Mouse (Mus musculus) erythroblast, embryonic 14.5 days (primary cell): ENCODE results near the gene Tead1. TPM values are rescaled to one million over a fixed set of nuclear protein-coding genes. Genes with fewer than 3 reads are reported as not detected.

Source experiments
- H3K27me3 ChIP-seq: 2 replicates; pipeline ENCODE4 v1.6.1; 2012; ENCODE audit warnings: inconsistent platforms; ENCODE audit not compliant: control insufficient read depth
- H3K36me3 ChIP-seq: 2 replicates; pipeline ENCODE4 v1.6.1; 2012; ENCODE audit warnings: mild to moderate bottlenecking, inconsistent platforms; ENCODE audit not compliant: control insufficient read depth
- H3K4me1 ChIP-seq: 2 replicates; pipeline ENCODE4 v1.6.1; 2012; ENCODE audit warnings: inconsistent platforms; ENCODE audit not compliant: control insufficient read depth
- H3K4me3 ChIP-seq: replicated peaks from 2 replicates; pipeline ENCODE3; 2012; ENCODE audit warnings: moderate library complexity, mild to moderate bottlenecking, inconsistent platforms
- H3K9me3 ChIP-seq: 2 replicates; pipeline ENCODE4 v1.6.1; 2012; ENCODE audit warnings: low read length, inconsistent platforms, mixed read lengths; ENCODE audit not compliant: control insufficient read depth
- GATA1 ChIP-seq: IDR thresholded peaks from 2 replicates; pipeline ENCODE4 v1.6.1; 2012; ENCODE audit warnings: low read length, inconsistent platforms, mixed read lengths
- TAL1 ChIP-seq: IDR thresholded peaks from 3 replicates; pipeline ENCODE4 v1.6.1; 2012; ENCODE audit warnings: low read length, inconsistent platforms, mixed read lengths
- polyA plus RNA-seq: library from polyadenylated mRNA; stranded (reverse); fragments of >175 nt; gene quantifications from 2 replicates; pipeline ENCODE4 v1.2.3, GENCODE M21; 2012

Gene Tead1
- polyA plus RNA-seq, 1 experiment = not detected

- TF ChIP-seq GATA1 (no peak), TAL1 (no peak)
- no peak overlapping the region for H3K4me3 ChIP-seq
These were observed 40.5 kb downstream of the Tead1 start for GRCm38 (mm10) chr7:112719394-112720142.

GRCm38 (mm10) chr7:112720143-112720988, 41.2 kb downstream of the Tead1 start:
- Histone ChIP-seq H3K36me3 (no peaks in the 10 kb centered on the region), H3K4me3 (no peak overlapping the region), H3K4me1 (peaks cover 5% of the 10 kb centered on the region), H3K27me3 (peaks cover 9% of the 10 kb centered on the region), H3K9me3 (no peaks in the 10 kb centered on the region)
- no peak for TF ChIP-seq TAL1
- no peak for TF ChIP-seq GATA1

More at GRCm38 (mm10) chr7:112719394-112720142, 40.5 kb downstream of the Tead1 start:
- Histone ChIP-seq H3K9me3 (no peaks in the 10 kb centered on the region), H3K4me1 (peaks cover 5% of the 10 kb centered on the region), H3K27me3 (peaks cover 9% of the 10 kb centered on the region), H3K36me3 (no peaks in the 10 kb centered on the region)

GRCm38 (mm10) chr7:112720989-112721337, 41.8 kb downstream of the Tead1 start:
- Histone ChIP-seq H3K36me3 (no peaks in the 10 kb centered on the region), H3K9me3 (no peaks in the 10 kb centered on the region), H3K4me1 (peaks cover 5% of the 10 kb centered on the region), H3K27me3 (peaks cover 9% of the 10 kb centered on the region), H3K4me3 (no peak overlapping the region)
- TF ChIP-seq GATA1 = no peak
- TF ChIP-seq TAL1 = no peak

- Histone ChIP-seq H3K36me3 (no peaks in the 10 kb centered on the region), H3K4me3 (no peak overlapping the region), H3K27me3 (peaks cover 9% of the 10 kb centered on the region), H3K9me3 (no peaks in the 10 kb centered on the region), H3K4me1 (peaks cover 5% of the 10 kb centered on the region)
- TF ChIP-seq GATA1 (no peak), TAL1 (no peak)
These were observed 42.7 kb downstream of the Tead1 start for GRCm38 (mm10) chr7:112721859-112722258.

- H3K9me3 ChIP-seq = no peaks in the 10 kb centered on the region
- no peaks in the 10 kb centered on the region for H3K36me3 ChIP-seq
- H3K4me1 ChIP-seq = no peaks in the 10 kb centered on the region
- H3K27me3 ChIP-seq = no peaks in the 10 kb centered on the region
- no peak overlapping the region for H3K4me3 ChIP-seq
- TF ChIP-seq TAL1 = no peak
- TF ChIP-seq GATA1 = no peak
These were observed 49.3 kb downstream of the Tead1 start for GRCm38 (mm10) chr7:112728399-112728798.

GRCm38 (mm10) chr7:112730209-112730608, 51.1 kb downstream of the Tead1 start:
- H3K4me1 ChIP-seq = no peaks in the 10 kb centered on the region
- no peak for TF ChIP-seq TAL1
- TF ChIP-seq GATA1 = no peak
- H3K9me3 ChIP-seq = no peaks in the 10 kb centered on the region
- H3K4me3 ChIP-seq = no peak overlapping the region
- H3K27me3 ChIP-seq = no peaks in the 10 kb centered on the region
- H3K36me3 ChIP-seq = no peaks in the 10 kb centered on the region

- no peaks in the 10 kb centered on the region for H3K4me1 ChIP-seq
- H3K4me3 ChIP-seq = no peak overlapping the region
- no peaks in the 10 kb centered on the region for H3K36me3 ChIP-seq
- no peaks in the 10 kb centered on the region for H3K9me3 ChIP-seq
- H3K27me3 ChIP-seq = no peaks in the 10 kb centered on the region
- TF ChIP-seq TAL1 (no peak), GATA1 (no peak)
These were observed 52.5 kb downstream of the Tead1 start for GRCm38 (mm10) chr7:112731584-112731983.

GRCm38 (mm10) chr7:112739174-112739573, 60.1 kb downstream of the Tead1 start:
- Histone ChIP-seq H3K4me1 (no peaks in the 10 kb centered on the region), H3K4me3 (no peak overlapping the region)
- TF ChIP-seq TAL1 (no peak), GATA1 (no peak)

GRCm38 (mm10) chr7:112741790-112742189, 62.7 kb downstream of the Tead1 start:
- Histone ChIP-seq H3K4me3 (no peak overlapping the region), H3K9me3 (no peaks in the 10 kb centered on the region), H3K4me1 (no peaks in the 10 kb centered on the region), H3K36me3 (no peaks in the 10 kb centered on the region), H3K27me3 (no peaks in the 10 kb centered on the region)
- TF ChIP-seq GATA1 (no peak), TAL1 (no peak)

More at GRCm38 (mm10) chr7:112739174-112739573, 60.1 kb downstream of the Tead1 start:
- Histone ChIP-seq H3K27me3 (no peaks in the 10 kb centered on the region), H3K36me3 (no peaks in the 10 kb centered on the region), H3K9me3 (no peaks in the 10 kb centered on the region)
